Mouse (Mus musculus) CD4-positive, CD25-positive, alpha-beta regulatory T cell, adult 2 months (primary cell): Measurements from ENCODE around the gene Siae.

Experiments used
- DNase-seq: peaks from one replicate; pipeline ENCODE4 v3.0.0-alpha.2; 2012; ENCODE audit warnings: low read depth, low spot score

Siae gene

GRCm38 (mm10) chr9:37625641-37626040 lies 70.1 kb downstream of the Siae start:
- no peak for DNase-seq

DNA sequence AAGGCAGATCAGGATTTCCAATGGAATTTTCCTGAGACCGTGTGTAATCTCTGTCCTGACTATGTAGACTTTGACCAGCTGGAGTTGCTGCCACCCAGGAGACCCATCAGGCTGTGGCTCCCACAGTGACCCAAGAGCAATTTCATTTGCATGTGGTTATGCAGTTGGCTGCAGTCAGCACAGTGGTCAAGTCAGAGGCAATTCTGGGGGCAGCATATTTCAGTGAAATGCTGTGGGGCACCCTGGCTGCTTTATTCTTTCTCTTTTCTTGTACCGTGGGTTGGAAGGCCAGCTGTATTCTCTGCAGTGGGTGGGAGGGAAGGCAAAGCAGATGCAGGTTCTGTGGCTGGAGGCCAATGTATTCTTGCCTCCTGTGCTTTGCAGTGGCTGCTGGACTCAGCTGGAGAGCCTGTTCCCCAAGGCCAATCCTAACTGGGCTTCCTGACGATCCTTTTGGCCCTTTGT lies 70.6 kb downstream of the Siae start:
- no peak for DNase-seq

DNA sequence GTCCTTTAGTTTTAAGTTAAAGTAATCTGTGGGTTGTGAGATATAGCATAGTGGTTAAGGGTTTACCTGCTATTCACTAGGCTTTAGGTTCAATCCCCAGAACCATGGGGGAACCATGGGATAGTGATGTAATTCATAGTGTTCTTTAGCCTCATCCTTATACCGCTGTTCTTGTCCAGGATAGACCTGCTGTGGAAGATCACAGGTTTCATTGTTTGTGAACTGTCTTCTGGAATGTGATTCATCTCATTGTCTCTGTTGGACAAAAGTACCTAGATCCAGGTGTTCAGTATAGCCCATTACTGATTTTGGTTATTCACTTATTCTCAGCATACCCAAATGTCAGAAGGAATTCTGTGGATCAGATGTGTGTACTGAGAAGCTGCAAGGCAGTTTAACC lies 71.8 kb downstream of the Siae start:
- no peak for DNase-seq

DNA sequence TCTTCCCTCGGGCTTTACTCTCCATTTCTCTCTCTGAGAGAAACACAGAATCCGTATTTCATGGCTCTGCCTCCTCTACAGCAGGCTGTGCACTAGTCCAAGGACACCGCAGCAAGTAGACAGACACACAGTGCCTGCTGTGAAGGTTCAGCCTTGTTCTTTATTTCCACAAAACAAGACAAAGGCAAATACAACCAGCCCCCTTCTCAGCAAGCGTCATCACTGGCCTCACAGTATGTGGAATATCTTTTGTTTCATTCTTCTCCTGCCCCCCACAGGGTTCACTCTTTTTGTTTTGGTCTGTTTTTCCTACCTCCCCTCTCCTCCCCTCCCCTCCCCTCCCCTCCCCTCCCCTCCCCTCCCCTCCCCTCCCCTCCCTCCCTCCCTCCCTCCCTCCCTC lies 73.1 kb downstream of the Siae start:
- DNase-seq: no peak

DNA sequence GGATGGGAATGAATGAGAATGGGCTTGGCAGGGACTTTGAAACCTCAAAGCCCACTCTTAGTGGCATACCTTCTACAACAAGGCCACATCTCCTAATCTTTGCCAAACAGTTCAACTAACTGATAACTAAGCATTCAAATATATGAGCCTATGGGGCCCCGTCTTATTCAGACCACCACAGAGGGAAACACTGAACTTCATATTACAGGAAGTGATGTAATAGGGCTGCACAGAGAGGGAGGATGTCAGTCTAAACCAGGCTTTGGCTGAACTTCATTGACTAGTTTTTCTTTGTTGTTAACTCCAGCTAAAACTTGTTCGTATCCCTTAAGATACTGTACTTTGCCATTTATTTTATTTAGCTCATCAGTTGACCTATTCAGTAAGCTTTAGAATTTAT lies 74.4 kb downstream of the Siae start:
- DNase-seq: no peak

- DNase-seq: no peak
Observed at GRCm38 (mm10) chr9:37632305-37632704, 76.8 kb downstream of the Siae start.

DNA sequence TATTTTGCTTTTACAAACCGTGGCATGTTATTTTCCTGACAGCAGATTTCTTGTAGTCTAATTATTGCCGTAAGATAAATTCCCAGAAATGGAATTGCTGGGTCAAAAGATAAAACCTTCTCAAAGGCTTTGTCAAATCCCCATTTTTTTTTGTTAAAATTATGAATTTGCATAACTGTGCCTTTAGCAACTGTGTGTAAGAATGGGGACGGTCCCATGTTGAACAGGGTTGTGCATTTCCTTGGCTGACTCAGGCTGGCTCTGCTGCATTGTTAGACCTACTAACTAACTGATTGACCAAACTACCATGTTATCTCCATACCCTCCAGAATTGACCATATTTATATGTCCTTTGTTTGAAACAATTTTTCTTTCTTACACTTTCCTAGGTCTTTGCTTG lies 78.8 kb downstream of the Siae start:
- no peak for DNase-seq

DNA sequence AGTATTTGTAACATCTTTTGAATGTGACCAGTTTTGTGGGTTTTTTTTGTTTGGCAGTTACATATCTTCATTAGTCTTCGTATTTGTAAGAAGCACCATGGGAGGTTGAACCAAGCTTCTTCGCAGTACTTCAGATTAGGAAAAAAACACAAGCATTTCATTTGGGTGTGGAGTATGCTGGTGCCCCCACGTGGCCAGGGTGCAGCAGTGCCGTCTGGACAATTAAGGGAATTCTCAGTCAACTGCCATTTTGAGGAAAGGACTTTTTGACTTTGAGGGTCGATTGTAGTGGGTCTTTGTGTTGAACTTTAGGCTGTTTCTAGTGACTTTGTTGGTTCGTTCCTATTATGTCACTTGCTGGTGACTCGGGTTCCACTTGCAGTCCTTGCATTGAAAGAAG lies 80.8 kb downstream of the Siae start:
- peak; percentile 66 for DNase-seq

DNA sequence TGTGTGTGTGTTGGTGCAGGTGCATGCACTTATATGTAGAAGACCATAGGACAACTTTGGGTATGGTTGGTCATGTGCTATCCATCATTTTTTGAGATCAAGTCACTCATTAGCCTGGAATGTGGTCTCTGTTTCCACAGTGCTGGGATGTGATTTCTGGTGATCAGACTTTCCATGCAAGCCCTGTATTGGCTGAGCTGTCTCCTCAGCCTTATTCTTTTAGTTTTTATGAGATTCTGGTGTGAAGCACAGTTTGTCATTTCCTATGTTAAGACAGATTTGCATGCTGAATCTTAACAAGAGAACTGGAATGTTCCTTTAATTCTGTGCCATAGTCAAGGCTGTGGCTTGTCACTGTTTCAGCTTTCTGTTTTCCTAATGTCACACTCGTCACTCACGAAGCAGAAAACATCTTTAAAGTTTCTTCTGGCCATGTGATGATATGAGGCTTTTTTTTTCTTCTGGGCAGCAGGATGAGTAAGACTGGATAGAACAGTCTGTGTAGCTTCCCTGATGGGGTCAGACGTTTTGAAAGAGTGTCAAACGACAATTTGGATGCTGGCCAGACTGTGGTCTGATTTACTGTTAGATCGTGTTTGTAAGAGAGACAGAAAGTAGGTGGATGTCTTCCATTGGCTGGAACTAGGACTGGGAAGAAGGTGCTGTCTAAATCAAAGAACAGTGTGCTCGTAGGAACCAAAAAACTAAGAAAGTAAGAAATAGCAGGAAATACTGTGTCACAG lies 81.5 kb downstream of the Siae start:
- DNase-seq: no peak

- DNase-seq: no peak
Observed at GRCm38 (mm10) chr9:37638721-37639120, 83.2 kb downstream of the Siae start.

DNA sequence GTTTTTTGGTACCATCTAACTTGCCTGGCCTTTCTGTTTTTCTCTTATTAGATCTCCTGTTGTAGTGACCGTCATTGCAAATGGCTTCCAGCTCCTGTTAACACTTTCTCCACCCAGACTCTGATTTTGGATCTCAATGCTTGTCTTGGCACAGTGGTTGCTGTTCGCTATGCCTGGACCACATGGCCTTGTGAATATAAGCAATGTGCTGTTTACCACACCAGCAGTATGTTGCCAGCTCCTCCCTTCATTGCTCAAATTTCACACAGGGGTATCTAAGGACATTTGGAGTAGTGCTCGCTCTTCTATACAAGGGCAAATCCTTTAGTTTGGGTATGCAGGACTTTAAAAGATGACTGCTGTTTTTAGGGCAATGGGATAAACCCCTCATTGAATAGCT lies 90.7 kb downstream of the Siae start:
- no peak for DNase-seq

DNA sequence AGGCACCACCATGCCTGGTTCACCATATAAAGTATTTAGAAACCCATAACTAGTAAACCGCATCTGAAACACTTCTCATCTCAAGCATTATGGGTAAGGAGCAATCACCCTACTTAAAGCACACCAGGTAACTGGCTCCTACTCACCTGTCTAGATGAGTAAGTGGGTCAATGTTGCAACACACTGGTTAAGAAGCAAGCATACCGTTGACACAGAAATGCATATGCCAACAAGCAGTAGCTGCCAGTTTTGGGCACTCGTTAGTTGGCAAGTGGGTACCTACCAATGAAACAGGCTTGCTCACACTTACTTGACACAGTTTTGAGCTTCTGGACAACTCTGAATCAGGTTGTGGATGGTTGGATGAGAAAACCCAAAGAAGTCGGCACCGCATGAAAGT lies 95.1 kb downstream of the Siae start:
- DNase-seq: no peak

DNA sequence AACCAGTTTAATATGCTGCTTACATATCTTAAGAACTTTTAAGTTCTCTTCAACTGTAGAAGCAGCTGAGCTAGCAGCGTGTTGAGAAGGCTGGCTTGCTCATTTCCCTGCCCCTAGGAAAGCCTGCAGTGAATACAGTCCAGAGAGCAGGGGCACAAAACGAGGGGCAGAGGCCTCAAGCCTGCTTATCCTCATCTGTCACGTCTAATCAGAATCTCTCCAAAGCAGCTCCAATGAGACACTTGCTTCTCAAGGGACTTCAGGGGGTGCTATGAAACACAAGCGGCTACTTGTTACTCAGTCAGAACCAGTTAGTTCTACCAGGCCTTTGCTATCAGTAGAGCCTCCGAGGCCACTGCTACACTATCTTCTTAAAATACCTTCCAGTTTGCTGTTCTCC lies 98.3 kb downstream of the Siae start:
- DNase-seq: no peak

DNA sequence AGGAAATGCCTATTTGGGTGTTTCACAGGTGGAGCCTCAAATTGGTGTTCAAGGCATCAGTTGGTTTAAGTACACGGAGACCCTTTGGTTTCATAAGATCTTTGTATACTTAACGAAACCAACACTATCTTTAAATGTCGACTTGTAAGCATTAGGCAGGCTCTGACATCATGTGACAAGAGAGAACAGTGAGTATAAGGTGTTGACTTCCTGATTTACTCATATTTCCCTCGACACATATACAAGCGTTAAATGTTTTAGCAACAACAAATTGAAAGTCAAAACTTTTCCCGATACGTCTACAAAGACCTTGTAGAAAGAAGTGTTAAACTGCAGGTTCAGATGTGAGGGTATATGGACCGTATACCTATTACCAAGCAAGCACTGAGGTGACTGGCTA lies 100.5 kb downstream of the Siae start:
- peak; percentile 56 for DNase-seq

GRCm38 (mm10) chr9:37656439-37656881 lies 101.0 kb downstream of the Siae start:
- DNase-seq: peak; percentile 76

- DNase-seq: peak; percentile 71
Observed at GRCm38 (mm10) chr9:37656931-37657481, 101.5 kb downstream of the Siae start, which contains the start of gene Tbrg1. Tbrg1 (minus strand) TSS chr9:37657312.

DNA sequence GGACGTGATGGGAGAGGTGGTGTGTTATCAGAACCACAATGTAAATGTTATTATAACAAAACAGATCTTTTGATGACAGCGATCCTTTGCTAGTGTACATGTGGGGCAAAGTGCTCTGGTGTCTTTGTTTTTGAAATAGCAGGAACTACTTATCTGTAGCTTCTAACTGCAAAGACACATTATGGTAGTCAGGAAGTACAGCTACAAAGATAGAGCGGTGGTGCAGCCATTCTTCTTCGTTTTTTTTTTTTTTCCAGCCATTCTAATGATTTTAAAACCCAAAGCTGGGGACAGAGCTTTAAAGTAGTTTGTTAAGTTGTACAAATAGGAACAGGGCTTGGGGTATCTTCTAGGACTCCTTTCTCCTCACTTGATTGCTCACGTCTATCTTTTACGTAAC lies 103.9 kb downstream of the Siae start:
- no peak for DNase-seq

GRCm38 (mm10) chr9:37663210-37663609 lies 107.7 kb downstream of the Siae start:
- no peak for DNase-seq

GRCm38 (mm10) chr9:37664604-37665003 lies 109.1 kb downstream of the Siae start:
- no peak for DNase-seq

DNA sequence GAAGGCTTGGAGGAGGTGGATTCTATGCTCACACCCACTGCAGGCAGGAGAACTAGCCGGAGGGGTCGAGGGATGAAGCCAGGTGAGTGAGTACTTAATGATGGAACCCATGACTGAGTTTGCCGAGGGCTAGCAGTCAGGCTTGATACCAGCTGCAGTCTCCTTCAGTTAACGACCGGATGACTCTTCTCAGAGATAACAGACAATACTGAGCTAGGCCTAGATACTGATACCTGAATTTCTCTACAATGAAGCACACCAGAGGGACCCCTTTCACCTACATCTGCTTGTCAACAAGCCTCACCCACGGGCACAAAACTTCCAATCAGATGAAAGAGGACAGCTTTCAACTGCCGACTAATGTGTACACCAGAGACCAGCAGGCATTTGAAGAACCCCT lies 110.5 kb downstream of the Siae start:
- DNase-seq: no peak

DNA sequence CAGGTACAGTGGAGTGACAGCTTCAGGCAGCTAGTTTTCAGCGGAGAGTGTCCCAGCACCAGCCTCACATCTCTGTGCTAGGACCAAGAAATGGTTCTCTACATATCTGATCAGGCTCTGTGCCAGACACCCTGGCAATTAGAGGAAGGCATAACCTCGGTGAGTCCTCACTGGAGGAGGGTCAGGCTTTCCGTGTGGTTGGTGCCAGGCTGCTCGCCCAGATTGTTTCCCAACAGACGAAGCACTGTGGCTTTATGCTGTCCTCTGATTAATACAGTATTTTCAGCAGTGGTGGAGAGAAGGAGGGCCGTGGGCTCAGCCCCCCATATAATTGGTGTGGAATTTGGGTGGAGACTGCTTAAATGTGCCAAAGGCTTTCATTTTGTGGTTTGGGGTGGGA lies 113.6 kb downstream of the Siae start, which contains the start of gene Panx3:
Gene Panx3 (minus strand): TSS at position 121 of the 400 bp plus-strand sequence.
- no peak for DNase-seq

DNA sequence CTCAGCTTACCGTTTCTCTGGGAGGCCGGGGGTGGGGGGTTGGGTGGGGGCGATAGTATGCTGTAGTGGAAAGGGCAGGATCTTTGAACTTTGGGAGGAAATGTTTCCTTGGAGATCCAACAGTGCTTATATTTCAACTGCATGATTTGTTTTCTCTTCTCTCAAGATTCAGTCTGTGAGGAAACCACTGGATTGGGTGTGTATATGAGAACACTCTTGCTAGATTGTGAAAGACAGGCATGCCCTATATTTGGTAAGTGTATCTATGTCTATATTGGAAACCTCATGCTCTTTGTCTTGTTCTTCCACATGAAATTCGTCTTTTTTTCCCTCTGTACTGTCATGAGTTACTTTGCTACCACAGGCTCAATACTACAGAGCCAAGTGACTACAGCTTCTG lies 114.2 kb downstream of the Siae start:
- no peak for DNase-seq

DNA sequence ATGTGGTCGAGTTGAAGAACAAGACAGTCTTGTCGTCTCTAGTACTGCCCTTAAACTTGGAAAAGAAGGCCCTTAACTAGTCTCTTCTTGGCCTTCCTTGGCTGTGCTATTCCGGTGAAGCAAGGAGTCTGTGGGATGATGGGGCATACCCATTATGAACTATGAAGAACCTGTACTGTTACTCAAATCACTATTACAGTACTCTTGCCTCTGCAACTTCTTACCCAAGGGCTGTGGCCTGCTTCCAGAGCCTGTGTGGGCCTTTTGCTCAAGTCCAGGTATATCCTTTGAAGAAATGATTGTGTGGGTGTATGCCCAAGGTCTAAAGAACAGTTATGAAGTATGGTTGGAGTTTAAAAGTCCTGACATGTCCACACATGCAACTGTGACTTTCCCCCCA lies 114.8 kb downstream of the Siae start:
- DNase-seq: no peak
